Mouse (Mus musculus) megakaryocyte, embryonic 14.5 days (primary cell): ENCODE results near the gene Apon. TPM values are rescaled to one million over a fixed set of nuclear protein-coding genes. Genes with fewer than 3 reads are reported as not detected.
"Not testable (repeated sequence)": the region's sequence is repeated elsewhere in the genome, so short reads cannot be mapped to it uniquely, and the experiment has no call there.

Experiments used
- H3K27me3 ChIP-seq: replicated peaks from 2 replicates; pipeline ENCODE3; 2012; ENCODE audit warnings: inconsistent platforms
- H3K36me3 ChIP-seq: replicated peaks from 2 replicates; pipeline ENCODE3; 2012; ENCODE audit warnings: low read length, inconsistent platforms, mixed read lengths
- H3K4me1 ChIP-seq: 2 replicates; pipeline ENCODE4 v1.6.1; 2012; ENCODE audit warnings: inconsistent platforms
- H3K4me3 ChIP-seq: replicated peaks from 2 replicates; pipeline ENCODE3; 2012; ENCODE audit warnings: moderate library complexity, mild to moderate bottlenecking, inconsistent platforms
- H3K9me3 ChIP-seq: 2 replicates; pipeline ENCODE4 v1.6.1; 2012; ENCODE audit warnings: inconsistent platforms
- FLI1 ChIP-seq: IDR thresholded peaks from 2 replicates; pipeline ENCODE4 v1.6.1; 2012; ENCODE audit warnings: low read length, inconsistent platforms, mixed read lengths
- GATA1 ChIP-seq: IDR thresholded peaks from 3 replicates; pipeline ENCODE4 v1.6.1; 2012; ENCODE audit warnings: mixed read lengths, low read length, inconsistent platforms, borderline replicate concordance
- polyA plus RNA-seq: library from polyadenylated mRNA; stranded (reverse); fragments of >175 nt; gene quantifications from 2 replicates; pipeline ENCODE4 v1.2.3, GENCODE M21; 2012; ENCODE audit warnings: low replicate concordance; ENCODE audit not compliant: insufficient read depth

Apon gene
- polyA plus RNA-seq = not detected in 2 replicates

GRCm38 (mm10) chr10:128253677-128254255, at the start of gene Apon:
Gene Apon, plus strand, starts transcription at chr10:128254096.
- no peaks in the 10 kb centered on the region for H3K9me3 ChIP-seq
- peaks cover 42% of the 10 kb centered on the region for H3K36me3 ChIP-seq
- no peak within 1 kb of the TSS for H3K4me3 ChIP-seq
- H3K27me3 ChIP-seq = no peaks in the 10 kb centered on the region
- peaks cover 1% of the 10 kb centered on the region for H3K4me1 ChIP-seq
- TF ChIP-seq GATA1 = no peak
- no peak for TF ChIP-seq FLI1

- Histone ChIP-seq H3K9me3 (no peaks in the 10 kb centered on the region), H3K4me3 (peak overlapping the region; percentile 31), H3K4me1 (peaks cover 23% of the 10 kb centered on the region), H3K27me3 (peaks cover 19% of the 10 kb centered on the region), H3K36me3 (peaks cover 16% of the 10 kb centered on the region)
- no peak for TF ChIP-seq FLI1
Observed at GRCm38 (mm10) chr10:128204941-128205340, 49.0 kb upstream of the Apon start.

- Histone ChIP-seq H3K27me3 (peaks cover 6% of the 10 kb centered on the region), H3K4me3 (no peak overlapping the region), H3K9me3 (no peaks in the 10 kb centered on the region), H3K4me1 (peaks cover 34% of the 10 kb centered on the region), H3K36me3 (peaks cover 21% of the 10 kb centered on the region)
- TF ChIP-seq FLI1 (no peak), GATA1 (no peak)
Observed at GRCm38 (mm10) chr10:128208326-128208725, 45.6 kb upstream of the Apon start.

- Histone ChIP-seq H3K36me3 (peaks cover 21% of the 10 kb centered on the region), H3K9me3 (no peaks in the 10 kb centered on the region), H3K4me3 (no peak overlapping the region), H3K27me3 (peaks cover 13% of the 10 kb centered on the region), H3K4me1 (peaks cover 32% of the 10 kb centered on the region)
- TF ChIP-seq GATA1 = no peak
- TF ChIP-seq FLI1 = no peak
Observed at GRCm38 (mm10) chr10:128209311-128210009, 44.4 kb upstream of the Apon start.

GRCm38 (mm10) chr10:128210131-128210530, 43.8 kb upstream of the Apon start:
- Histone ChIP-seq H3K9me3 (no peaks in the 10 kb centered on the region), H3K4me1 (peaks cover 32% of the 10 kb centered on the region), H3K4me3 (no peak overlapping the region), H3K36me3 (peaks cover 21% of the 10 kb centered on the region), H3K27me3 (peaks cover 11% of the 10 kb centered on the region)
- no peak for TF ChIP-seq GATA1
- TF ChIP-seq FLI1 = no peak

- H3K27me3 ChIP-seq = peaks cover 11% of the 10 kb centered on the region
- peaks cover 32% of the 10 kb centered on the region for H3K4me1 ChIP-seq
Observed at GRCm38 (mm10) chr10:128210954-128211353, 42.9 kb upstream of the Apon start.

GRCm38 (mm10) chr10:128211390-128212108, 42.3 kb upstream of the Apon start, which contains the start of gene Spryd4:
Gene Spryd4, minus strand, starts transcription at chr10:128211807.
- peaks cover 28% of the 10 kb centered on the region for H3K4me1 ChIP-seq
- TF ChIP-seq GATA1 = no peak
- no peak for TF ChIP-seq FLI1
- H3K4me3 ChIP-seq = peak within 1 kb of the TSS; percentile 94
- peaks cover 11% of the 10 kb centered on the region for H3K27me3 ChIP-seq
- H3K36me3 ChIP-seq = peaks cover 20% of the 10 kb centered on the region
- H3K9me3 ChIP-seq = no peaks in the 10 kb centered on the region

More at GRCm38 (mm10) chr10:128210954-128211353, 42.9 kb upstream of the Apon start:
- Histone ChIP-seq H3K9me3 (no peaks in the 10 kb centered on the region), H3K36me3 (peaks cover 21% of the 10 kb centered on the region), H3K4me3 (peak overlapping the region; percentile 94)
- TF ChIP-seq GATA1 (no peak), FLI1 (no peak)

GRCm38 (mm10) chr10:128212148-128212547, 41.7 kb upstream of the Apon start:
- H3K4me1 ChIP-seq = peaks cover 26% of the 10 kb centered on the region
- H3K4me3 ChIP-seq = peak overlapping the region; percentile 94
- no peaks in the 10 kb centered on the region for H3K9me3 ChIP-seq
- no peak for TF ChIP-seq FLI1
- TF ChIP-seq GATA1 = no peak
- H3K36me3 ChIP-seq = peaks cover 17% of the 10 kb centered on the region
- H3K27me3 ChIP-seq = peaks cover 11% of the 10 kb centered on the region

- no peak for TF ChIP-seq FLI1
- TF ChIP-seq GATA1 = no peak
- Histone ChIP-seq H3K4me3 (peak overlapping the region; percentile 90), H3K9me3 (no peaks in the 10 kb centered on the region), H3K36me3 (peaks cover 11% of the 10 kb centered on the region), H3K4me1 (peaks cover 26% of the 10 kb centered on the region), H3K27me3 (peaks cover 11% of the 10 kb centered on the region)
Observed at GRCm38 (mm10) chr10:128212871-128213323, 41.0 kb upstream of the Apon start.

- not testable (repeated sequence) for H3K9me3 ChIP-seq, H3K36me3 ChIP-seq, H3K4me3 ChIP-seq
- Histone ChIP-seq H3K4me1 (peaks cover 26% of the 10 kb centered on the region), H3K27me3 (peaks cover 11% of the 10 kb centered on the region)
Observed at GRCm38 (mm10) chr10:128214112-128214511, 39.8 kb upstream of the Apon start.
